Mouse (Mus musculus): Measurements from ENCODE around the gene Maml3. TPM values are rescaled to one million over a fixed set of nuclear protein-coding genes. Genes with fewer than 3 reads are reported as not detected.

The Maml3 gene
- total RNA-seq, 1 experiment: 1.2 TPM

DNA sequence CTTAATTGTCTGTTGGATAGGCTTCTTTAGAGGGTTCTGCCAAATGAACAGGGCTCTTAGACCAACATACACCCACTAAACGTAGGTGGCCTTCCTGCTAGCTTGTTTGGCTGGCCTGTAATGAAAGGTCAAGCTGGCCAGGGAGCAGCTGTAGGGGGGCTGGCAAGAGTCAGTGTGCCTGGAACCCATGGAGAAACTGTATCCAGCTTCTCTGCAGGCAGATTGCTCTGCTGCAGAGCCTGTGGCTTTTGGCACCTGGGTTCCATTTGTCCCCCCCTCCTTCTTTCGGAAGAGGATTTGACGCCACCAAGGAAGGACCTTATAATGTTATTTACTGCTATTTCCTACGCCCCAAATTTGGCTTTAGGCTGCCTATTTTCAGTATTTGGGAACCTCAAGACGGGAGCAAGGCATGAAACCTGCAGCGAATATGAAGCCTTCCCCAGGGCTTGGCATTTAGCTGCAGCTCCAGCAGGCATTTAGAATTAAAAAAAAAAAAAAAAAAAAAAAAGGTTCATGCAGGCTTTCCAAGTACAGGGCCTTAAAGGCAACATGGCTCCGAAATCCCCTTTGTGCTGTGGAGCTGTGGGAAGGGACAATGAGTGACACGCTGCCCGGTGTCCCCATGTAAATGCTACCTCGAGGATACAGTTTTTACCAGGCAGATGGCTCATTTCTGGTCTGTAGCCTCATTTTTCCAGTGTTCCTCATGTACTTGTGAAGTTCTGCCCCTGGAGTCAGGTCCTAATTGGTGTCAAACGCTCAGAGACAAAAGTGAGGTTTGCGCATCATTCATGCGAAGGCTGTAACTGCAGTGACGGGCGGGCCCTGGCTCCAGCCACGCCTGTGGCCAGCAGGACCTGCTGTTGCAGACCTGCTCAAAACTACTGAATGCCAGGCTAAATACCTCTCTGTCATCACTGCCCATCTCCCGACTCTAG is 356.2 kb downstream of the Maml3 start:
- DNase-seq (ENCODE audit: low read depth, low spot score): no peak
- in situ Hi-C loops (cut with MboI; ENCODE audit: low sequenced_read_pairs in 2 of 2, unreplicated experiment in 2 of 2): no loop called here
- Histone ChIP-seq H3K9me3 (ENCODE audit: control insufficient read depth, insufficient read depth, low read depth, low read length) (no peaks in the 10 kb centered on the region), H3K4me1 (ENCODE audit: control insufficient read depth in 2 of 2, insufficient read depth in 2 of 2, low read length in 2 of 2, poor library complexity in 1 of 2) (peaks cover 0 to 3% of the 10 kb centered on the region in 2 experiments; a peak in 1 of 4 replicates), H3K9ac (ENCODE audit: insufficient read depth, low read depth, low read length, poor library complexity, severe bottlenecking) (no peak overlapping the region), H3K4me3 (ENCODE audit: insufficient read depth in 1 of 2, low read depth in 1 of 2, low read length in 2 of 2, poor library complexity in 1 of 2, severe bottlenecking in 1 of 2) (no peak overlapping the region), H3K36me3 (ENCODE audit: control insufficient read depth, insufficient read depth, low read length, poor library complexity, severe bottlenecking) (no peaks in the 10 kb centered on the region), H3K27ac (ENCODE audit: insufficient read depth, low read depth, low read length, poor library complexity, severe bottlenecking) (no peak overlapping the region)
- TF ChIP-seq MAFK (IDR thresholded peaks at IDR 0.05; ENCODE audit: insufficient read depth, low read depth, low read length): no peak
- TF ChIP-seq ZC3H11A (IDR thresholded peaks at IDR 0.05; ENCODE audit: borderline replicate concordance, low read depth, low read length): no peak
- no peak for TF ChIP-seq HCFC1 (IDR thresholded peaks at IDR 0.05; ENCODE audit: borderline replicate concordance, insufficient read depth, low read length)

DNA sequence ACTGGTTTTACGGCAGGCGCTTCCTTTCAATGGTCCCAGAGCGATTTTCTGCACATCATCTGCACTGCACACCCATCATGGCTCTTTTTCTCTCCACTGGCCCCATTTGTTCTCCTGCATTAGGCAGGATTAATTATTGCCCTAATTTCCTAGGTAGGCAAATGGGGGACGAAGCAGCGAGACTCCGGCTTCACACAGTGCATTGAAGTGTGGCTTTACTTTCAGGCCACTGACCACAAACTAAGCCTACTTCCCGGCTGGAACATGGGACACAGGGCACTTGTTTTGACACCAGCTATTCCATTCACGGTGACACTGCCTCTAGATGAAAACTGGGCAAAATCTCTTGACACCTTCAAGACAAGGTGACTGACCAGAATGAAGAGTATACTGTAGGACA is 358.1 kb downstream of the Maml3 start:
- no peak for DNase-seq (ENCODE audit: low read depth, low spot score)
- peaks cover 0 to 6% of the 10 kb centered on the region in 2 experiments; a peak in 1 of 4 replicates for H3K4me1 ChIP-seq (ENCODE audit: control insufficient read depth in 2 of 2, insufficient read depth in 2 of 2, low read length in 2 of 2, poor library complexity in 1 of 2)
- in situ Hi-C loops (cut with MboI; ENCODE audit: low sequenced_read_pairs in 2 of 2, unreplicated experiment in 2 of 2): no loop called here
- H3K27ac ChIP-seq (ENCODE audit: insufficient read depth, low read depth, low read length, poor library complexity, severe bottlenecking): no peak overlapping the region
- TF ChIP-seq ZNF384 (IDR thresholded peaks at IDR 0.05; ENCODE audit: low read depth, low read length): no peak
- TF ChIP-seq CHD2 (IDR thresholded peaks at IDR 0.05; ENCODE audit: low read depth, low read length): no peak
- no peak for TF ChIP-seq ZC3H11A (IDR thresholded peaks at IDR 0.05; ENCODE audit: borderline replicate concordance, low read depth, low read length)
- no peak for TF ChIP-seq MAFK (IDR thresholded peaks at IDR 0.05; ENCODE audit: insufficient read depth, low read depth, low read length)
- no peak for TF ChIP-seq HCFC1 (IDR thresholded peaks at IDR 0.05; ENCODE audit: borderline replicate concordance, insufficient read depth, low read length)
- no peak overlapping the region for H3K9ac ChIP-seq (ENCODE audit: insufficient read depth, low read depth, low read length, poor library complexity, severe bottlenecking)
- no peaks in the 10 kb centered on the region for H3K9me3 ChIP-seq (ENCODE audit: control insufficient read depth, insufficient read depth, low read depth, low read length)
- no peaks in the 10 kb centered on the region for H3K36me3 ChIP-seq (ENCODE audit: control insufficient read depth, insufficient read depth, low read length, poor library complexity, severe bottlenecking)
- no peak overlapping the region for H3K4me3 ChIP-seq (ENCODE audit: insufficient read depth in 1 of 2, low read depth in 1 of 2, low read length in 2 of 2, poor library complexity in 1 of 2, severe bottlenecking in 1 of 2)

DNA sequence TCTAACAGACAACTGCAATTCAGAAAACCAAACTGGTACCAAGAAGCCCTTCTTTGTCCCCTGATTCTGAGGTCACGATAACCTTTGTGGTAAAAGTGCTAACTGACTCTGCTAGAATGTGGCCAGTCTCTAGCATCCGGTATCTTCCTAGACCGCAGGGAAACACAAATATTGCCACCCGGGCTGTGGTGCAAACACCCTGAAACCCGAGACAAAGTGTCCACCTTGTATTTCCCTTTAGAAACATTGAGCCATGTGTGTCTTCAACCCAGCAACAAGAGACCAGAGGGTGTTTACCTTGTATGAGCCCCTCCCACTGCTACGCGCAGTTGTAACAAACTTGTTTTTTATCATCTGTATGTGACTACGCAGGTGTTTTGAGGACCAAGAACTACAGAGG is 359.7 kb downstream of the Maml3 start:
- Histone ChIP-seq H3K36me3 (ENCODE audit: control insufficient read depth, insufficient read depth, low read length, poor library complexity, severe bottlenecking) (no peaks in the 10 kb centered on the region), H3K4me3 (ENCODE audit: insufficient read depth in 1 of 2, low read depth in 1 of 2, low read length in 2 of 2, poor library complexity in 1 of 2, severe bottlenecking in 1 of 2) (no peak overlapping the region), H3K27ac (ENCODE audit: insufficient read depth, low read depth, low read length, poor library complexity, severe bottlenecking) (no peak overlapping the region), H3K4me1 (ENCODE audit: control insufficient read depth in 2 of 2, insufficient read depth in 2 of 2, low read length in 2 of 2, poor library complexity in 1 of 2) (peaks cover 0 to 6% of the 10 kb centered on the region in 2 experiments; a peak in 1 of 4 replicates), H3K9me3 (ENCODE audit: control insufficient read depth, insufficient read depth, low read depth, low read length) (no peaks in the 10 kb centered on the region), H3K9ac (ENCODE audit: insufficient read depth, low read depth, low read length, poor library complexity, severe bottlenecking) (no peak overlapping the region)
- DNase-seq (ENCODE audit: low read depth, low spot score): no peak
- TF ChIP-seq CHD2 (IDR thresholded peaks at IDR 0.05; ENCODE audit: low read depth, low read length) (no peak), HCFC1 (IDR thresholded peaks at IDR 0.05; ENCODE audit: borderline replicate concordance, insufficient read depth, low read length) (no peak), ZC3H11A (IDR thresholded peaks at IDR 0.05; ENCODE audit: borderline replicate concordance, low read depth, low read length) (no peak), ZNF384 (IDR thresholded peaks at IDR 0.05; ENCODE audit: low read depth, low read length) (no peak), MAFK (IDR thresholded peaks at IDR 0.05; ENCODE audit: insufficient read depth, low read depth, low read length) (no peak)
- in situ Hi-C loops (cut with MboI; ENCODE audit: low sequenced_read_pairs in 2 of 2, unreplicated experiment in 2 of 2): no loop called here

DNA sequence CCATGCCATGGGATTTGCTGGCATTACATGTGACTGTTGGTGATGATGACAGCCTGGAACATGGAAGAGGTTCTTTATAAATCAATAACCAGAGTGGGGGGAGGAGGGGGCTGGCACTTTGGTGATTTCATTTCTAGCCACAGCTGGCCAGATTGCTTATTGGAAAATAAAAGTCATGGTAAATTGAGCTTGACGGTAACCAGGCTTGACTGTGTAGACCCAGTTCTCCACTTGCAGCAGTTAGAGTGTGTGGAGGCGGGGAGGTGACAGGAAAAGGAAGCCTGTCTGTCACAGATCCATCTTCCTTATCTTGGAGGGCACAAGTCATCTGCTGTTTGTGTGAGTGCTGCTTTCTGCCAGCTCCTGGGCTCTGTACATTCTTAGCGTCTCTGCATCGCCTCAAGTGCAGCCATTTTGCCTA is 360.5 kb downstream of the Maml3 start:
- Histone ChIP-seq H3K4me1 (ENCODE audit: control insufficient read depth in 2 of 2, insufficient read depth in 2 of 2, low read length in 2 of 2, poor library complexity in 1 of 2) (peaks cover 0 to 3% of the 10 kb centered on the region in 2 experiments; a peak in 1 of 4 replicates), H3K9ac (ENCODE audit: insufficient read depth, low read depth, low read length, poor library complexity, severe bottlenecking) (no peak overlapping the region), H3K36me3 (ENCODE audit: control insufficient read depth, insufficient read depth, low read length, poor library complexity, severe bottlenecking) (no peaks in the 10 kb centered on the region), H3K27ac (ENCODE audit: insufficient read depth, low read depth, low read length, poor library complexity, severe bottlenecking) (no peak overlapping the region), H3K9me3 (ENCODE audit: control insufficient read depth, insufficient read depth, low read depth, low read length) (no peaks in the 10 kb centered on the region), H3K4me3 (ENCODE audit: insufficient read depth in 1 of 2, low read depth in 1 of 2, low read length in 2 of 2, poor library complexity in 1 of 2, severe bottlenecking in 1 of 2) (no peak overlapping the region)
- TF ChIP-seq MAFK (IDR thresholded peaks at IDR 0.05; ENCODE audit: insufficient read depth, low read depth, low read length) (no peak), HCFC1 (IDR thresholded peaks at IDR 0.05; ENCODE audit: borderline replicate concordance, insufficient read depth, low read length) (no peak), CHD2 (IDR thresholded peaks at IDR 0.05; ENCODE audit: low read depth, low read length) (no peak), ZNF384 (IDR thresholded peaks at IDR 0.05; ENCODE audit: low read depth, low read length) (no peak), ZC3H11A (IDR thresholded peaks at IDR 0.05; ENCODE audit: borderline replicate concordance, low read depth, low read length) (no peak)
- no peak for DNase-seq (ENCODE audit: low read depth, low spot score)
- in situ Hi-C loops (cut with MboI; ENCODE audit: low sequenced_read_pairs in 2 of 2, unreplicated experiment in 2 of 2): no loop called here

All from ES-E14 (cell line).